Mouse (Mus musculus): ENCODE data around the gene Nr2f2. TPM values are rescaled to one million over a fixed set of nuclear protein-coding genes. Genes with fewer than 3 reads are reported as not detected.

Nr2f2 gene
- total RNA-seq, 2 experiments from 2014 or later: not detected

DNA sequence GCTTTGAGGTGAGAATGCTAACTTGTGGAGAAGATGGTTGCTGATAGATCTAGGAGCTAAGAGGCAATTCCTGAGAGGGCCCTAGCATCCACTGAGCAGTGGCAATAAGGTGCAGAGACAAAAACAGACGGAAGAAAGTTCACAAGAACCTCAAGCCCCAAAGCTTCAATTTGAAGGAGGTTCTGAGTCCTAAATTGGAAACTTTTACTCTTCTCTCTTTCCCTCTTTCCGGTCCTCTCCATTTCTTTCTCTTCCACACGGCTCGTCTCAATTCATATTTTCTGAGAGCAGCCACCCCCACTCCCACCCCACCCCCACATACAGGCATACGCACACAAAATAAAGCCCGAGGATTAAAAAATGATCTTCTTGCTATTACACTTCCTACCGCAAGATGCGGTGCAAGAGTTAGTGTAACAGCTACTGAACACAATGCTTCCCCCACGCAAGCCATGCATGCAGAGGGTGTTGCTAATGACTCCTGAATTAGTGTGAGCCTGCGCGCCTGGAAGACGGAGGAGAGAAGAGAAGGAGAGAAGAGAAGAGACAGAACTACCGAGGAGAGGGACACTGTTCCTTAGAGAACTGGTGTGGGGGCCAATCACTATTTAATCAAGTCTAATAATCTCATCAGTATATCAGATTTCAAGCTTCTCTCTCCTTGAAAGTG lies 29.8 kb downstream of the Nr2f2 start:
- no peak for ATAC-seq (replicated peaks; ENCODE audit: low FRiP score, poor library complexity, severe bottlenecking)

DNA sequence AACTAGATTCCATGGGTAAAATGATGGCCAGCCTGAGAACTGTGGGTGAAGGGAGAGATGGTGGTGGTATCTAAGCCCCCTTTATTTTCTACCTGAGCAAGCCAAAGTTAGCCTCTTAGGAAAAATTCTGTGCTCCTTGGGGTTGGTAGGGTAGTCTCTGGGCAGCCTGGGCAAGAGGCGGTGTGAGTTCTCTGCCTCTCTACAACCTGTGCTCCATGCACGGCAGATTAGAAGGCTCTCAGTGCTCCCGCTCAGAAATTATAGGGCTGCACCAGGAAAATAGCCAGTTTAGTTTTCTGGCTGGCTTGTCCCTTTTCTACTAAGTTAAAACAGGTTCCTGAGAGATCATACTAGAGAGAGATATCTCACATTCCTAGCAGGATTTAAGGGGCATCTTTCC lies 30.4 kb downstream of the Nr2f2 start:
- no peak for ATAC-seq (replicated peaks; ENCODE audit: low FRiP score, poor library complexity, severe bottlenecking)

DNA sequence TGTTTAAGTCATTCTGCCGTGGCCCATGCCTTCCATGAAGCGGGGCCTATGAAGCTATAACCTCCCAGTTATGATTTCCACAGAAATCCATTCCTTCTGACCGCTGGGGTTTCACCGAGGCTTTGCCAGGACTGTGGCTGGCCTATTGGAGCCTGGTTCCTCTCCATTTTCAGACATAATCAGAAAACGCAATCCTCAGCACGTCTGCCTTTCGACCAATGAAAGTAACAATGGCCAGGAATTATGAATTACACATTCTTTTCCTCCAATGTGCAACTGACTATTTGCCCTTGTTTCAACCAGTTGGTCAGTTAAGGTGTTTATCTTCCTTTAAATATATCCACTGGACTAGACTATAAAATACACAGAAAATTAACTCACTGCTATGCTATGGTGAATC lies 31.1 kb downstream of the Nr2f2 start:
- no peak for ATAC-seq (replicated peaks; ENCODE audit: low FRiP score, poor library complexity, severe bottlenecking)

DNA sequence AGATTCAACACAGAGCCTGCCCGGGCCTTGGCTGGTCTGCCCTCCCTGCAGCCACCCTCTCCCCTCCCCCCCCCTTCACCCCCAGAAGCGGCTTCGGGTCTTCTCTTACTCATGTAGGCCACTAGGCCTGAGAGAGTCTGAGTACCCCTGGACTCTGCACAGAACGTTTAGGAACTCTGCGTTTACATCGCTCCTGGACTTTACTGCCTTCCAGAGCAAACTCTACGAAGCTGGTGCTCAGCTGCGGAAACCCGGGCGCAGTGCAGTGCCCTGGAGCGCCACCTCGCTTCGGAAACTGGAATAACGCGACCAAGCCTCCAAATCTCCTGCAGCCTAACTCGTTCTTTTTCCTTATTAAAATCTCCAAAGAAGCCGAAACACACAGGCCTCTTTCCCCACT lies 31.7 kb downstream of the Nr2f2 start:
- no peak for ATAC-seq (replicated peaks; ENCODE audit: low FRiP score, poor library complexity, severe bottlenecking)

DNA sequence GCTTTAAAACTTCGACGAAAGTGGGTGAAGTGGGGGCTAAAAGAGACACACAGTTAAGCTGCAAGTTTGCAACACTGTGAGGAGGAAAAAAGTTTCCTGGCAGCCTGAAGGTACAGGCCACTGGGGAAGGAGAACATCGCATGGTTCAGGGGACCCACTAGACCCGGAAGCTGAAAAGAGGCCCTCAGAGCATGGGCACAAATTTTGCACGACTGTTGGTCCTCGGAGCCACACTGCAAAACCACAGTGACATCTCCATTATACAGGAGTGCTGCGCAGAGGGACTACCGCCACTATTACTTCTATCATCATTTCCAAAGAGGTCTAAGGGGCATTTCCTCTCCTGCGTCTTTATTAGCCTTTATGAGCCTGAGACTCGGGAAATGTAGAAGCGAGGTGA lies 32.7 kb downstream of the Nr2f2 start:
- ATAC-seq (replicated peaks; ENCODE audit: low FRiP score, poor library complexity, severe bottlenecking): no peak

DNA sequence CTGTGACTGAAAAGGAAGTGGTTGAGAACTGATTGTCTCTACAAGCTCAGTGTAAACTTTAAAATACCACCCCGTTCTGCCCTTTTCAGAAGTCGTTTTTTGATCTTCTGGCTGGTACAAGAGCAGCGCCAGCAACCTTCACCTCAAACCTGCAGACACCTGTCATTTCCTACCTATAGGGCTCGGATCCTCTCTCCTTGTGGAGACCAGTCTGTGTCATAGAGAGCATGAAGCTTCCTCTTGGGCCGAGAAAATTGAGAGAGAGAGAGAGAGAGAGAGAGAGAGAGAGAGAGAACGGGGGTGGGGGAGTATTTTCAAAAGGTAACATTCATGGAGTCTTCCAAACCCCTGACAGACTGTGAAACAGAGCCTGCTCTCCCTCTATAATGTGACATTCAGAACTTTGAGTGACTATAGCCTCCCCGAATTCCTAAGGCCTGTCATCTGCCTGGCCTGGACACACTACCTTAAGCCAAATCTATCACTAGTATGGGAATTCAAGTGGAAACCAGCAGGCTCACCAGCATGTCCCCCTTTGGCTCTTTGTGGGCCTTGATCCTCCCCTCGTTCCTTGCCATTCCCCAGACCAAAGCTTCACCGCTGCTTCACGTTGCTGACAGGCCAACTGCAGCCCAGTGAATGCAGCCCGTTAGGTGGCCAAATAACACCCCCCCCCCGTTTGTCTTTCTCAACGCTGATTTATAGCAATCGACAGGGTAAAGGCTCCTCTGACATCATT lies 33.4 kb downstream of the Nr2f2 start:
- ATAC-seq (replicated peaks; ENCODE audit: low FRiP score, poor library complexity, severe bottlenecking): no peak

DNA sequence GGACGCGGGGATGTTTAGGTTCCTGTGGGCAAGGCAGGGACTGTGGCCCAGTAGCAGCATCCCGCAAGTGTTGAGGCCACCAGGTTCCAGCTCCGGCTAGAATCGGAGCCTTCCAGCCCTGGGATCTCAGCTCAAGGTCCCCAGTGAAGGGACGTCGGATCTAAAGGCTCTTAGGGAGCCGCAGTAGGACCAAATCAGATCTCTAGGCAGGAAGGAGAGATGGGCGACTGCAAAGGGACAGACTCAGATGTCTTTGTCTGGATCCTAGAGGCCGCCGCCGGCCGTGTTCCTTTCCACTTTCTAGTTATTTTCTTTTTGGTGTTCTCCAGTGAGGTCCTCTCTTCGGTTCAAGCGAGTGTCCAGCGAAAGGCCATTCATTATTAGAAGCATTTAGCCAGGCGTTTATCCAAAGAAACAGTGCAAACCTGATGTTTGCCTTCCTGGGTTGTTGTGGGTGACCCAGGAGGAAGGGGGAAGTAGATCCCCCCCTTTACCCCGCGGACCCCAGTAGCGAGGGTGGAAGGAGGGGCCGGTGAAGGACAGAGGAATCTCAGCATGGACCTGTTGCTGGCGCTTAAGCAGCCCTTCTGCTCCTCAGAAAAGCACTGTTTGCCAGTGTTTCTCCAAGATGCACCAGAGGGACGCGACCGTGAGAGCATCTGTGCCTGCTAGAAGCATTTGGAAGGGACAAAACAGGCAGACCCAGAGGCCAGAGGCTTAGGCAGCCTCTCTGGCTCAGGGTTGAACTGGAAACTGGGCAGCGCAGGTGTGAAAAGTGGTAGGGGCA lies 34.3 kb downstream of the Nr2f2 start:
- ATAC-seq (replicated peaks; ENCODE audit: low FRiP score, poor library complexity, severe bottlenecking): no peak

DNA sequence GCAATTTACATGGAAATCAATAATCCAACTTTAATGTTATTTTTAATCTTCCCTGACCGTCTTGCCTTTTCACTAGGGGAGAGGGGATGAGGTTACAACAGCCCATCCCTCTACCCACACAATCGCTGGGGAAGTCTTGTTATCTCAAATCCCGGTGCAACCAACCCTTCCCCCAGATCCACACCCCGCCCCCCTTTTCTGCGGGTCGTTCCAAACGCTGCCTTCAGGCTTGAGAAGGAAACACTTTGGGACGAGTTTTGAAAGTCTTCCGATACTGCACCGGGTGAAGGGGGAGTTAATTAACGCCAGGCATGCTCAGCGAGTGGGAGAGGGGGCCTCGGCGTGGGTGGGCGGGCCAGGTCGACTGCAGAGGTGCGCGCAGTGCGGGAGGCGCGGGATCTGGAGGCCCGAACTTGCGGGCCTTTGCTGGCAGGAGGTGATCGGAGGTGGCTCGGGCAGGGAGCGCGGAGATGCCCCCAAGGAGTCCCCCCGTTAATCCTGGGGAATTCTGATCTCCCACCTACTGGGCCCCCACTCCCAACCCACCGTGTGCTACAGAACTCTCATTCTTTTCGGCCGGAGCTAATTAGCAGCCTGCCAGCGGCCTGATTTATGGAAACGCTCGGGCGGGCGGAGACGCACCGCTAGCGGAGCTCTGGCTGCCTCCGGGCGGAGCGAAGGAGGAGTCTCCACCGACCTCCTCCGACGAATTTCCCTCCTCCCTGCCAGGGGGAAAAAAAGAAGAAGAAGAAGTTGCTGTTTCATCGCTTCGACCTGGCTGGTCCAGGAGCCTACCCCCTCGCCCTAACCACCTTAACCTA lies 35.1 kb downstream of the Nr2f2 start:
- no peak for ATAC-seq (replicated peaks; ENCODE audit: low FRiP score, poor library complexity, severe bottlenecking)

DNA sequence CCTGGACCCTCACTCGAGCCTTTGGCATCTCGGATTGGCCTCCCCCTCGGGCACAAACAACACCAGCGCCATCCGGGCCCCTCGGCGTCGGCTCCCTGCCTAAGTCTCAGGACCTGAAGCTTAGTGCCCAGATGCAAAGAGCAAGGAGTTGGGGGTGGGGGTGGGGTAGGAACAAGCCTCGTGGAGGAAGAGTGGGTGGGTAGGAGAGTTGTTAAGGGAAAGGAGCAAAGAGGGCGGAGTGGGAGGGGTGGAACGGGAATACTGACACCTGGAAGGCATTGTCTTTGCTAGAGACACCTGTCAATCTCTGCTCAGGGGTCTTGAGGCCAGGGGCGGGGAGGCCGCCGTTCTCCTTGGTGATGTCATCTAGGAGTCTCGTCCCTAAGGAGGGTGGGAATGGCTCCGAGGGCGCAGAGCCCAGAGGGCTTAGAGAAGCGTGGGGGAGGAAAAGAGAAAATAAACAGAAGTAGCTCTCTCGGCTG lies 35.7 kb downstream of the Nr2f2 start:
- ATAC-seq (replicated peaks; ENCODE audit: low FRiP score, poor library complexity, severe bottlenecking): no peak

DNA sequence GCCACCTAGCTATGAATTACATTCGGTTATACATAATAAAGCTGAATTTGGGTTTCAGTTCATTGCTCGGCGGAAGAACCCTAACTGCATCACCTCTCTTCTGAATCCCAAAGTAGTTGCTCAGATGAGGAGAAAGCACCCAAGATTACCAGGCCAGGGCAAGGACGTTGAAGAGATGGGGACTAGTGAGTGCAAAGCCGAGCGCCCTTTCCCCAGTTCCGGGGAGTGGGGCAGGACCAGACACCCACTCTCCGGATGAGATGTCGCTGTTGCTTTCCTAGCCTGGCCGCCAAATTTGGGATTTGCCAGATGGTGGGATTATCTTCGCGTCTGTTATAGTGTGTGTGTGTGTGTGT lies 36.4 kb downstream of the Nr2f2 start:
- ATAC-seq (replicated peaks; ENCODE audit: low FRiP score, poor library complexity, severe bottlenecking): no peak

DNA sequence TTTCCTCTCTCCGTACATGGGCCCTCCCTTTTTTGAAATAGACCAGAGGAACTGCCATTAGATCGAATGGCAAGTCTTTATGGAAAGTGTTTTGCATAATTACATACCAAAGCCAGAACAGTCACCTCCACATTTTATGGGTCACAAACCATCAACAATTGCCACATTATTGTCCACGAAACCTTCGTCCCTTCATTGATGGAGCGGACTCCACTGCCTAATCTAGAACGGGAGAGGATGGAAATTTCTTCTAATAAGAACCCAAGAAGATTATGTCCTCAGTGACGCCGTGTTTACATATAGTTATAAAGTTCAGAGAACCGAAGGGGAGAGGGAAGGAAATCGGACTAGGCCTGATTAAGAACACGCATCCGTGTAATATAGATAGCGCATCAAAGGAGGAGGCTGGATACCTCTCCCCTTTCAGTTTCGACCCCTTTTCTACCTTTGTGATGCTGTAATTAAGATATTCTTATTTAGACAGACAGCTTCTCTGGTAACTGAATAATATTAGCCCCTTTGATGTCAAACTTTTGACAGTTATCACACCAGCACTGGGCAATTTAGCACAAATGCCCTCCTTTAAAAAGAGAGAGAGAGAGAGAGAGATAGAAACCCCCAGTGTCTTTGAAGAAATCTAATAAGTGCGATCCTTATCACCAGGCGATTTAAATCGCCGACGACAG lies 36.9 kb downstream of the Nr2f2 start:
- no peak for ATAC-seq (replicated peaks; ENCODE audit: low FRiP score, poor library complexity, severe bottlenecking)

DNA sequence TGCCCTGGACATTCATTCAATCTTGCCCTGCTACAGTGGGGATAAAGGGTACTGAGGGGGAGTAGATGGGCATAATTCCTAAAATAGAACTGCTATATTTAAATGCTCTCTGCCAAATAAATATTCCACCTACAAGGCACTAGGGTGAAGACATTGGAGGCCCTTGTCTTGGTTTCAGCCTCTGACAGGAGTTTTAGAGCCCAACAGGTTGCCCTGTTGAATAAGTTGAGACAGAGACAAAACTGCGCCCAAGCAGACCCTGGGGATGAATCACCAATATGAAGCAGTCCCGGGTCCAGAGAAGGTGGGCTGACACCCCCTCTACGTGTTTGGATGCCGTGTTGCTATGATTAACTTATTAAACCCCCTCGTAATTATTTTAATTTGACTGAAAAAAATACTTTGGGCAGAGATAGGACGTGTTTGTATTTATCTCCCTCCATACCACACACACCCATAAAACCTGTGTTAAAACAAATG lies 37.5 kb downstream of the Nr2f2 start:
- ATAC-seq (replicated peaks; ENCODE audit: low FRiP score, poor library complexity, severe bottlenecking): no peak

DNA sequence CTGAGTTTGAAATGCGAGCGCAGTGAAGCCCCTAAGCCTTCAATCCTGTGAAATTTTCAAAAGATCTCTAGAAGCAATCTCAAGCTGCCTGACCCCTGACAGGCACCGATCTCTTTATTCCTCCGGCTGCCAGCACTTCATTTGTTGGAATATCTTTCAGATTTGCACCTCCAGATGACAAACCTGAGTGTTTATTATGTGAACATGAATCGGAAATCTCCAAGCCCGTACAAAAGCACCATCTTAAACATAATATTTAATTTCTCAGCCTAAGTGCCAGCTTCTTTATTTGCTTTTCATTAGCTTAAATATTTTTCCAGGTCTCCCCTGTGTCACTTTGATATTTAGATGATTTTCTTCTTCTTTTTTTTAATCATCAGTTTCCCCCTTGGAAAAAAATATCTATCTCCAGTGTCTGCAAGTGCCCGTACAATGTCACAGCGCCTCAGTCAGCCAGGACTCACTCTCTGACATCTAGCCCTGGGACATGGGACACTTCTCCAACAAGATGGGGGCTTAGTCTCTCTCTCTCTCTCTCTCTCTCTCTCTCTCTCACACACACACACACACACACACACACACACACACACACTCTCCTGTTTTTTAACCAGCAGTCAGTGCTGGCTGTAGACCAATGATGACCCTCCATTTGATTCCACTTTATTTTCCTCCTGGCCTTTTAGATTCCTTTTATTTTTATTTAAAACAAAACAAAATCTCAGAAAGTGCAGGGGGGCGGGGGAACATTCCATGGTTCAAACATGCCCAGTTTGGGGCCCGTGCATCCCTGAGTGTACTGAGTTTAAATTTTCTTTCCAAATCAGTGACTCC lies 38.1 kb downstream of the Nr2f2 start:
- no peak for ATAC-seq (replicated peaks; ENCODE audit: low FRiP score, poor library complexity, severe bottlenecking)

DNA sequence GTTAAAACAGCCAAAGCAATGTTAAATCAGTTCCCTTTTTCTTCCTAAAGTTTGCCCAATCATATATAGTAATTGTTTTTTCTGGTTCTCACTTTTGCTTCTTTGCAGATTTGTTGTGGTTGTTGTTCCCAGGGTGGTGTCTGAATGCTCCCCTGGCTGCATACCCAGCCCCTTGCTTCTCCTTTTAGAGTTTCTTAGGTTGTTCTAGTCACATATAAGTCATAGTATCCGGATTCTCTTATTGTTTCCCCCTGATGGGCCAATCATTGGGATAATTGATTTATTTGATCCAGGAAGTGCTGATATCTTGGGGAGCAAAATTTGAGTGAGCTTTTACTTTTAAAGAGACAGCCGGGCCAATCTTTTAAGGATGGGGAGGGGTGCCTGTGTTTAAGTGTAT lies 39.3 kb downstream of the Nr2f2 start:
- no peak for ATAC-seq (replicated peaks; ENCODE audit: low FRiP score, poor library complexity, severe bottlenecking)

DNA sequence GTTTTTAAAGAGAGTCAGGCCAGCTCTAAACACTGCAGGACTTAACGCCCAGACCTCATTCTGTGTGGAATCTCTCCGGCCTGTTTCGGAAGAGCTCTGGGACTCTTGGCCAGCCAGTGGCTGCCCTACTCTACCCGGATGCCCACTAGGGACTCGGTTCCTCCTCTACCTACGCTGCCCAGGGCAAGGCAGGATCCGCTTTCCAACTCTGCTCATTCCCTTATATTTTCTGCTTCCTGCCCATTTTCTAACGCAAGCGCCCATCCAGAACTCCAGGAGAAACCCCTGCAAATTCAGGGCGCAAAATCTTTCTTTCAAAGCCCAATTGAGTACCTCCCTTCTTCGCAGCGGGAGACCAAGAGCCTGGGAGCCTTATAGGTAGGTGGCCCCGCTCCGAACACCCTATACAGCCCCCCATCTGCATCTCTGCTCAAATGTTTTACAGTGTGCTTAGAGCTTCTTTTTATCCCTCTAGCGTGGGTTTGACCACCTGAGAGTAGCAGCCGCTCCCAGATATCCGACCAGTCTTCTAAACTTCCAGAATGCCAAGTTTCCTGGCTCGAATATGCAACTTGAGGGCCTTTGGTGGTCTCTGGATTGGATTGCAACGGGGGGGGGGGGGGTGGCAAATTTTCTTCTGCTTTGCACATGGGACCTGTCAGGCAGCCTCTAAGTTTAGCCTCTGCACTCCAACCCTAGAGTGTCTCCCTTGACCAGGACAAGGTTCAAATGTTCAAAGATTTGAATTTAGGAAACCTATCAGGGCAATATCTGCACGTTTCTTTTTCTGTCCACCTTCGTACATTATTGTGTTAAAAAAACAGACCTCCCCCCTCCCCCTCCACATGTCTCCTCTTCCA lies 40.1 kb downstream of the Nr2f2 start:
- no peak for ATAC-seq (replicated peaks; ENCODE audit: low FRiP score, poor library complexity, severe bottlenecking)

DNA sequence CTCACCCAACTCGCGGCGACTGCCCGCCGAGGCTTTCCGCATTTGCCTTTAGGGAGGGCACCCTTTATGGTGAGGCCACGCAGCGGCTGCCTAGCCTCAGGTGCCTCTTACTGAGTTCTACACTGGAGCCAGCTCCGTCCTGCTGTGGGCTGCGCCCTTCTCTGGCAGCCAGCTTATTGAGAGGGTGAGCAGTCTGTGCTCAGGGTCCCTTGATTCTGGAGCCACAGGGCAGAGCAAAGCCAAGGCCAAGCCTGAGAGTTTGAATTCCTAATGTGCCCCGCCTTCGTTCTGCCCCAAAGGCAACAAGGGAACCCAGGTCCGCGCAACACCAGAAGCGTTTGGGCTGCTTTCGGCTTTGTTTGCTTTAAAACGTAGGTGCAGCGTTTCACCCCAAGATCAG lies 41.2 kb downstream of the Nr2f2 start:
- ATAC-seq (replicated peaks; ENCODE audit: low FRiP score, poor library complexity, severe bottlenecking): no peak

DNA sequence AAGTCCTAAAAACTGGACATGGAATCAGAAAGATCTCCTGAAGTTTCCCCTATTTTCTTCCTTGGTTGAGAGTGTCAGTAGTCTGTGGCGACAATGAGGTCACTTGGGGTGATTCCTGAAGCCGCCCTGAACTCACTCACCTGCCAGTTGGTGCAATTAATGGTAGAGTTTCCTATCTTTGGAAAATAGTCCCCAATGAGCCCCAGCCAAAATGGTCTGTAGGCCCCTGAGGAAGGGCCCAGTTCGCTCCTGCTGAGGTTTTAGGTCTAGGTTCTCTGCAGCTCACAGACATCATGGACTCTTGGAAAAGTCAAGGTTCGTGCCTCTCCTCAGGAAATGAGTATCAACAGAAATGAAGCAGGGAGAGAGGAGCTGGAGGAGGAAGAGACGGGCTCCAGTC lies 42.0 kb downstream of the Nr2f2 start:
- no peak for ATAC-seq (replicated peaks; ENCODE audit: low FRiP score, poor library complexity, severe bottlenecking)

DNA sequence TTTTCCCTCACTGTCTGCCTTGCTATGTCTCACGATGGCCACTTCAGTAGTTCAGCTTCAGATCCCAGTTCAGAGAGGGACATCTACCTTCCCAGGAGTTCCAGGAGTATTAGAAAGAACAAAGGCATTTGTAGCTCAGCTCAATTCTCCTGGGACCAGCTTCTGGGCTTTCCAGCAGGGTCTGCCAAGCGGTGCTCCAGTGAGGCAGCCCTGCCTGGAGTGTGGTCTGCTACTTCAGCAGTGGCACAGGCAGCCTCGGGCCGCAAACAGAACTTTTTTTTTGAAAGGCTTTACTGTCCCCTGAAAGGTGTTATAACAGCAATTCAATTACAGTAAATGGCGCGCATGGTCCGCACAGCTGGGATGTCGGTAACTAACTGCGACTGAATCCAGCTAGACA lies 42.5 kb downstream of the Nr2f2 start:
- no peak for ATAC-seq (replicated peaks; ENCODE audit: low FRiP score, poor library complexity, severe bottlenecking)

Data from erythroid progenitor cell, adult 5-6 weeks (primary cell).